Mouse (Mus musculus): ENCODE results near the gene Myocd. TPM values are rescaled to one million over a fixed set of nuclear protein-coding genes. Genes with fewer than 3 reads are reported as not detected.

Gene Myocd
- polyA plus RNA-seq, 1 experiment from 2014 or later = 2.4 TPM

DNA sequence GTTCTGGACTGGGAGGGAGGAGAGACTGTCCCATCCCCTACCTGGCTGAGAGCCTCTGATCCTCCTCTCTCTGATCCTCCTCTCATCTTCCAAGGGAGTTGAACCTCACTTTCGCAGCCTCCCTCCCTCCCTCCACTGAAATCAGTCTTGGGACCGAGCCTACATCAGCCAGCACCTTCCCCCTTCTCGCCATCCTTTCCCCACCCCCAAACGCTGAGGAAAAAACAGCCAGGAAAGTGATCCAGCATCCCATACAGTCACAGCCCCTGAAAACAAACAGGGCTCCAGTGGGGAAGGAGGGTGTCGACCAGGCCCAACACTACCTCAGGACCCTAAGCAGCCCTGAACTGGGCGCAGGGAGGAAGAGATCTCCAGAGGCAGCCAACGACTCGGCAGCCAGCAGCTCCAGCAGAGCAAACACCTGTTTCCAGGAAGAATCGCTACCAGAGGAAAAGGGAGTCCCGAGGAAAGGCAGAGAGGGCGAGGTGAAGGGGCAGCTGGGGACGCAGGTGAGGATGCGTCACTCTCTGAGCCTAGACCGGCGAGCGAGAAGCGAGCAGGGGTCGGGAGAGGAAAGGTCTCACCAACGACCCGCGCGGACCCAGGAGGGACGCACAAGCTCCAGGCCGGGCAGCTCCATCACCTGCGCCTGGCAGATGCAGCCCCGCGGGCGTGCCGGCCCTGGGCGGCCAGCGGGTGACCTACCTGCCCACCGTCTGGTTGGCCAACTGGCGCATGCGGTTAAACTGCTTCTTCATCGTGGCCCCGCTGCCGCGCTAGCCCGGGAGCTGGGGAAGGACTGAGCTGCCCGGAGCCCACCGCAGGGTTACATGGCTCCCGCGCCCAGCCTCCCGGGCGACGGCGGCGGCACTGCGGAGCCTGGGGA lies 107.7 kb downstream of the Myocd start:
- H3K27ac ChIP-seq (ENCODE audit: low read depth, low read length) = no peak overlapping the region
- H3K4me1 ChIP-seq (ENCODE audit: control insufficient read depth, insufficient read depth, low read length) = peaks cover 6% of the 10 kb centered on the region; the same call in 1 of the 2 replicates
- H3K9ac ChIP-seq (ENCODE audit: low read length) = peak overlapping the region; percentile 88
- peaks cover 4% of the 10 kb centered on the region; the same call in 1 of the 2 replicates for H3K27me3 ChIP-seq (ENCODE audit: control insufficient read depth, insufficient read depth, low read length)
- H3K4me2 ChIP-seq = peak overlapping the region; percentile 92
- peak overlapping the region; percentile 83 for H3K4me3 ChIP-seq (ENCODE audit: low read depth, low read length)
- H3K36me3 ChIP-seq (ENCODE audit: control insufficient read depth, insufficient read depth, low read length) = no peaks in the 10 kb centered on the region
- under 1% methylated on average over 43 of the region's 49 CpGs for WGBS
- H3K9me3 ChIP-seq (ENCODE audit: control insufficient read depth, low read length) = no peaks in the 10 kb centered on the region
- peak; percentile 97 for DNase-seq (ENCODE audit: low spot score, missing footprints)
- peak; percentile 88 for ATAC-seq (ENCODE audit: low FRiP score)

DNA sequence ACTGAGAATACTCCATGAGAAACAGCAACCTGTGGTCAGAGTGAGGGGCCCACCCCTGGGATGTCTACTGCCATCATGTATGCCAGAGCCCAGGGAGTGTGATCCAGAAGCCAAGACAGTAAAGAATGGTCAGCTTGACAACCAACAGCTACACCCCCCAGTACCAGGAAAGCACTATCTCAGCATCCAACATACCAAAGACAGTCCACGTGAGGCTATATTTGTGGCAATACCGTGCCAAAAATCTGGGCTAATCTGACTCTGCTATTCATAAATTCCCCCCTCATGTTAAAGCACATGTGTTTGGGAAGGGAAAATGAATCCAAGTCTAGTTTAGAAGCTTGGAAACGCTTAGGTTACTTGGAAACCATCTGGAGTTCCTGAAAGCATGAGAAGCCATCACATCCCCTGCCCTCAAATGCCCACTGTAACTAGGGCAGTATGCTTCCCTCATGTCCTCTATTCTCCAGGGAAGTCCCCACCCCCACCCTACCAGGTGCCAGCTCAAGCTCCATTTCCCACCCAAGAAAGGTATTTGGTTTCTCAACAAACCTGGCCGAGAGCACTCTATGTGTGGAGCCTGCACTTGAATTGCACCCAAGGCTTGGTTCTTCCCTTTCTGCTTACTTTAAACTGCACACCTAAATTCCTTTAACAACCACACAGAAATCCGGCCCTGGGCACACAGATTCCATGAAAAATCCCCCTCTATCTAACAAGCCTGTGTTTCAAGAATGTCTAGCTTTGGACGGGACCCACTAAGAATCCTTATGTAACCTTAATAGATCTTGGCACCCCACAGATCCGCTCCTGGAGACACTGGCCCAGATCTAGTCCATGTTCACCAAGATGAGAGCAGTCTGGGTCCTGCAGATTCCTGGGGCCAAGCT lies 108.6 kb downstream of the Myocd start:
- DNase-seq (ENCODE audit: low spot score, missing footprints) (no peak), ATAC-seq (ENCODE audit: low FRiP score) (no peak)
- Histone ChIP-seq H3K4me3 (ENCODE audit: low read depth, low read length) (no peak overlapping the region; the same call in 1 of the 2 replicates), H3K9ac (ENCODE audit: low read length) (no peak overlapping the region; the same call in 1 of the 2 replicates), H3K27me3 (ENCODE audit: control insufficient read depth, insufficient read depth, low read length) (peaks cover 4% of the 10 kb centered on the region; the same call in 1 of the 2 replicates), H3K4me2 (peak overlapping the region; percentile 92), H3K36me3 (ENCODE audit: control insufficient read depth, insufficient read depth, low read length) (no peaks in the 10 kb centered on the region), H3K9me3 (ENCODE audit: control insufficient read depth, low read length) (no peaks in the 10 kb centered on the region), H3K27ac (ENCODE audit: low read depth, low read length) (no peak overlapping the region), H3K4me1 (ENCODE audit: control insufficient read depth, insufficient read depth, low read length) (peaks cover 6% of the 10 kb centered on the region; the same call in 1 of the 2 replicates)
- WGBS = 72% methylated on average over 7 of the region's 7 CpGs

DNA sequence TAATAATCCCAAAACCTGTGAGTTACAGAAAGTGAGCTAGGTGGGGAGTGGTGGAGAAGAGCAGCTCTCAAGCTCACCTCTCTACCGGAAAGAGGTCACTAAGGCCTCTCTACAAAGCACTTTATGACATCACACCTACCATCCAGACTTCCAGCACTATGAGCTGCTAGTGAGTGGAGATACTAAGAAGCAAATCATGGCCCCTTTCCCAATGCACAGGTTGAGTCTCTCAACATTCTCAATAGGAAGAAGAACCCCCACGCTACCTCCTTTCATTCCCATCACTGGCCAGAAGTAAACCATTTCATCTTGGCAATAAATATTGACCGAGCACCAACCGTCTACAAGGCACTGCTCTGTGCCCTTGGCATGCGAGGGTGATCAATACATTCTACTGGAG lies 110.0 kb downstream of the Myocd start, which contains the start of gene 1700086D15Rik:
Gene 1700086D15Rik (minus strand): TSS at position 101 of the 400 bp plus-strand sequence.
- Histone ChIP-seq H3K36me3 (ENCODE audit: control insufficient read depth, insufficient read depth, low read length) (no peaks in the 10 kb centered on the region), H3K9ac (ENCODE audit: low read length) (no peak within 1 kb of the TSS), H3K27ac (ENCODE audit: low read depth, low read length) (no peak within 1 kb of the TSS), H3K4me2 (no peak within 1 kb of the TSS), H3K27me3 (ENCODE audit: control insufficient read depth, insufficient read depth, low read length) (peaks cover 4% of the 10 kb centered on the region; the same call in 1 of the 2 replicates), H3K4me1 (ENCODE audit: control insufficient read depth, insufficient read depth, low read length) (peaks cover 6% of the 10 kb centered on the region; the same call in 1 of the 2 replicates), H3K9me3 (ENCODE audit: control insufficient read depth, low read length) (no peaks in the 10 kb centered on the region), H3K4me3 (ENCODE audit: low read depth, low read length) (no peak within 1 kb of the TSS)
- DNase-seq (ENCODE audit: low spot score, missing footprints) (no peak), ATAC-seq (ENCODE audit: low FRiP score) (no peak)
- 95% methylated on average over 5 of the region's 5 CpGs for WGBS

DNA sequence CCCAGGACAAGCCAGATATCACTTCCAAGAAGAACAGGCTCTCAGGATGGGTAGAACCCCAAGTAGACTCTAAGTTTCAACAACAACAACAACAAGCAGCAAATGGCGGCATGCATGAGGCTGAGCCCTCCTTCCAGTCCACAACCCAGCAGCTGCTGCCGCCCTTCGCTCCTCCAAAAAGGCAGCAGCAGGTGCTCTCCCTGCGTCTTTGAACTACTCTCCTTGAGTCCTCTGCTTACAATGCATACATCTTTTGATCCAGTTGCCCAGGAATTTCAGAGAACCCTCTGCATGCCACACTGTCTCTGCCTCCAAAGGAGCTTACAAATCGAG lies 111.2 kb downstream of the Myocd start:
- no peak for ATAC-seq (ENCODE audit: low FRiP score)
- no peak overlapping the region for H3K27ac ChIP-seq (ENCODE audit: low read depth, low read length)
- no peak overlapping the region for H3K9ac ChIP-seq (ENCODE audit: low read length)
- no peak overlapping the region for H3K4me3 ChIP-seq (ENCODE audit: low read depth, low read length)
- no peaks in the 10 kb centered on the region for H3K9me3 ChIP-seq (ENCODE audit: control insufficient read depth, low read length)
- H3K36me3 ChIP-seq (ENCODE audit: control insufficient read depth, insufficient read depth, low read length) = no peaks in the 10 kb centered on the region
- no peak for DNase-seq (ENCODE audit: low spot score, missing footprints)
- peaks cover 4% of the 10 kb centered on the region; the same call in 1 of the 2 replicates for H3K27me3 ChIP-seq (ENCODE audit: control insufficient read depth, insufficient read depth, low read length)
- H3K4me2 ChIP-seq = no peak overlapping the region
- WGBS = 93% methylated on average over 5 of the region's 5 CpGs
- peaks cover 6% of the 10 kb centered on the region; the same call in 1 of the 2 replicates for H3K4me1 ChIP-seq (ENCODE audit: control insufficient read depth, insufficient read depth, low read length)

DNA sequence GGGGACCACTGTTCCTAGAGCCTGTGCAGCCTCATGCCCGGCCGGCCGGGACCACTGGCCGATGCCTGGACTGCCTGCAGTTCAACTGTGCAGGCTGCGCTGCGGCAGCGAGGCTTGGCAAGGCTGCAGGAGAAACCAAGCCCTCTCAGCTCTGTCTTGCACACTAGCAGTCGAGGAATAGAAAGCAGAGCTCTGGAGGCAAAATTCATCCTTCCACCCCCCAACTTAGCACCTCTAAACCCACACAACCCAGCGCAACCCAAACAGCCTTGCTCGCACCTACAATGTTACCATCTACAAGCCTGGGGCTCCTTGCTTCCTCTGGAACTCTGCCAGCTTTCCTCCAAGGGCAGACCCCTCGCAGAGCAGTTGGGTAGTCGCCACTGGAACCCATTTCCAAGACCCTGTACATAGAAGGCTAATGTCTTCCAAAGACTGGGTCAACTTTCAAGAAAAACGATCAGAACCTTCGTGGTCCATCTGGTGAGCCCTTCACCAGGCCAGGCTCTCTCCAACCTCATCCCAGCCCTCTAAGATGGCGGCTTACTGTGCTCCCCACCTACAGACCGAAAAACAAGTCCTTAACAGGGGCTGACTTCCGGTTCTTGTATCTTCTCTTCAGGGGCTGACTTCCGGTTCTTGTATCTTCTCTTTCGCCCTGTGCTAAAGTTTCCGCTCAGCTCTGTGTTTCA lies 111.7 kb downstream of the Myocd start:
- H3K4me1 ChIP-seq (ENCODE audit: control insufficient read depth, insufficient read depth, low read length) = peaks cover 6% of the 10 kb centered on the region; the same call in 1 of the 2 replicates

GRCm38 (mm10) chr11:65153006-65153405 lies 116.8 kb downstream of the Myocd start:
- Histone ChIP-seq H3K9me3 (ENCODE audit: control insufficient read depth, low read length) (no peaks in the 10 kb centered on the region), H3K27me3 (ENCODE audit: control insufficient read depth, insufficient read depth, low read length) (no peaks in the 10 kb centered on the region), H3K4me1 (ENCODE audit: control insufficient read depth, insufficient read depth, low read length) (no peaks in the 10 kb centered on the region), H3K27ac (ENCODE audit: low read depth, low read length) (no peak overlapping the region), H3K9ac (ENCODE audit: low read length) (no peak overlapping the region), H3K4me3 (ENCODE audit: low read depth, low read length) (no peak overlapping the region), H3K4me2 (no peak overlapping the region), H3K36me3 (ENCODE audit: control insufficient read depth, insufficient read depth, low read length) (no peaks in the 10 kb centered on the region)
- WGBS = 91% methylated on average over 5 of the region's 5 CpGs
- ATAC-seq (ENCODE audit: low FRiP score) = no peak
- no peak for DNase-seq (ENCODE audit: low spot score, missing footprints)

More for the DNA sequence above, 111.7 kb downstream of the Myocd start:
- no peak for ATAC-seq (ENCODE audit: low FRiP score)
- H3K9ac ChIP-seq (ENCODE audit: low read length) = no peak overlapping the region
- H3K27ac ChIP-seq (ENCODE audit: low read depth, low read length) = no peak overlapping the region
- no peaks in the 10 kb centered on the region for H3K9me3 ChIP-seq (ENCODE audit: control insufficient read depth, low read length)
- no peak overlapping the region for H3K4me3 ChIP-seq (ENCODE audit: low read depth, low read length)
- peaks cover 4% of the 10 kb centered on the region; the same call in 1 of the 2 replicates for H3K27me3 ChIP-seq (ENCODE audit: control insufficient read depth, insufficient read depth, low read length)
- no peaks in the 10 kb centered on the region for H3K36me3 ChIP-seq (ENCODE audit: control insufficient read depth, insufficient read depth, low read length)
- H3K4me2 ChIP-seq = no peak overlapping the region
- WGBS = 91% methylated on average over 20 of the region's 20 CpGs
- no peak for DNase-seq (ENCODE audit: low spot score, missing footprints)

- Histone ChIP-seq H3K9ac (ENCODE audit: low read length) (no peak overlapping the region), H3K27ac (ENCODE audit: low read depth, low read length) (no peak overlapping the region), H3K4me3 (ENCODE audit: low read depth, low read length) (no peak overlapping the region), H3K4me2 (no peak overlapping the region), H3K9me3 (ENCODE audit: control insufficient read depth, low read length) (no peaks in the 10 kb centered on the region), H3K4me1 (ENCODE audit: control insufficient read depth, insufficient read depth, low read length) (no peaks in the 10 kb centered on the region), H3K27me3 (ENCODE audit: control insufficient read depth, insufficient read depth, low read length) (no peaks in the 10 kb centered on the region), H3K36me3 (ENCODE audit: control insufficient read depth, insufficient read depth, low read length) (no peaks in the 10 kb centered on the region)
- no peak for ATAC-seq (ENCODE audit: low FRiP score)
- DNase-seq (ENCODE audit: low spot score, missing footprints) = no peak
- 90% methylated on average over 7 of the region's 7 CpGs for WGBS
These were observed 121.3 kb downstream of the Myocd start for GRCm38 (mm10) chr11:65148441-65148840.

DNA sequence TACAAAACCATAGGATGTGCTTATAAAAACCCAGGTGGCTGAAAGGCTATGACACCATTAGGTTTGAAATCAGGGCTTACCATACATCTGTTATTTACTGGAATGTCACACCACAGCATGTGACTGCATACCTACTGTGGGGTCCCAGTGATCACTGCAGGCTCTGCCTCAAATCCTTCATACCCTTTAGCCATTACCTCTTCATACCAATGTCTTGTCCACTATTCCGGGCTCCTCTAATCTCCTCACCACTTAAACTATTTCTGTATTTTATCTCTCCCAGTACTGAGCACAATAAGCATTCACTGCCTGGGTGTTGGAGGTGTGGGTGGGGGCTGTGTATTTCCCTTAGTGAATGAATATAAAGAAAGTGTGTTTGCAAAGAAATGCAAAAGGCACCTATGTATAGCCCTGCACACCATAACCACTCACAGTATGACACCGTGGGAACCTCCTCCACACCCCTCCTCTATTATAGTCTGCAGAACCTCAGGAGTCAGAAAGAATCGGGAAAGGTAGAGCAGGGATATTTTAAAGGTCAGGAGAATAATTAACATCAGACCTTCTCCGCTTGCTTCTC lies 126.9 kb downstream of the Myocd start:
- Histone ChIP-seq H3K27ac (ENCODE audit: low read depth, low read length) (no peak overlapping the region), H3K9me3 (ENCODE audit: control insufficient read depth, low read length) (no peaks in the 10 kb centered on the region), H3K4me3 (ENCODE audit: low read depth, low read length) (no peak overlapping the region), H3K4me2 (no peak overlapping the region), H3K27me3 (ENCODE audit: control insufficient read depth, insufficient read depth, low read length) (no peaks in the 10 kb centered on the region), H3K4me1 (ENCODE audit: control insufficient read depth, insufficient read depth, low read length) (no peaks in the 10 kb centered on the region), H3K36me3 (ENCODE audit: control insufficient read depth, insufficient read depth, low read length) (no peaks in the 10 kb centered on the region), H3K9ac (ENCODE audit: low read length) (no peak overlapping the region)
- DNase-seq (ENCODE audit: low spot score, missing footprints) (no peak), ATAC-seq (ENCODE audit: low FRiP score) (no peak)
- WGBS = 84% methylated on average over 4 of the region's 4 CpGs

Measured in midbrain, embryonic 11.5 days (tissue).